Mouse (Mus musculus): Measurements from ENCODE around the gene Gcn1l1.

GRCm38 (mm10) chr5:115635536-115635935 is 70.5 kb downstream of the Gcn1l1 start:
- no peak for TF ChIP-seq CTCF (IDR thresholded peaks at IDR 0.05; ENCODE audit: low read depth)
- TF ChIP-seq EP300 (IDR thresholded peaks at IDR 0.05; ENCODE audit: low read depth): no peak
